In the genomic region with DNA sequence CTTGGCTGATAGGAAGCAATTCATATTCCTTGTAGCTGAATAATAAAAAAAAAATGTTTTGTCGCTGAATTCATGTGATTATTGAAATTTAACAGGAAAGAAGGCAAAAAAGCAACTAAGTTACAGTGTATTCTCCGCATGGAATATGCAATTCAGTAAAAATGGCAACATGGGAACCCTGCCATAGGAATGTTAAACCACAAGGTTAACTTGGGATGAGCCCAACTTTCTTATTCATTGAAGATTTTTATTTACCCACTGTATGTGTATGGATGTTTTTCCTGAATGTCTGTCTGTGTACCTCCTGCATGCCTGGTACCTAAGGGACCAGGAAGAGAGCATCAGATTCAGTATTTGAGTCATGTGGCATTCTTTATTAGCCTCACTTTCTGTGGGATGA, we compare ENCODE assay signal across 36 mouse cellular contexts. TPM values are rescaled to one million over a fixed set of nuclear protein-coding genes. Genes with fewer than 3 reads are reported as not detected.
"Had no signal": no experiment of that assay in that cellular context is flagged by ENCODE, and none has a peak within 500 bp of the region (broad histone marks: within the 10 kb centered on the region; RNA-seq: fewer than 3 reads in every experiment).

No protein-coding gene starts in this region.

- H3K9ac ChIP-seq: limb, embryonic 12.5 days; limb, embryonic 13.5 days; limb, embryonic 15.5 days; liver, embryonic 12.5 days; liver, embryonic 13.5 days; liver, embryonic 14.5 days; liver, embryonic 15.5 days; liver, postnatal 0 days; lung, embryonic 14.5 days; lung, embryonic 15.5 days; midbrain, embryonic 12.5 days; midbrain, embryonic 13.5 days; midbrain, embryonic 15.5 days; neural tube, embryonic 12.5 days had no signal

- H3K9me3 ChIP-seq: limb, embryonic 10.5 days; limb, embryonic 12.5 days; limb, embryonic 13.5 days; limb, embryonic 15.5 days; liver, embryonic 12.5 days; liver, embryonic 13.5 days; liver, embryonic 15.5 days; lung, embryonic 15.5 days; megakaryocyte, embryonic 14.5 days; midbrain, embryonic 10.5 days; midbrain, embryonic 12.5 days; midbrain, embryonic 13.5 days; midbrain, embryonic 15.5 days; neural tube, embryonic 12.5 days had no signal

- H3K27me3 ChIP-seq: limb, embryonic 12.5 days; limb, embryonic 13.5 days; limb, embryonic 15.5 days; liver, embryonic 12.5 days; liver, embryonic 13.5 days; liver, embryonic 15.5 days; lung, embryonic 15.5 days; megakaryocyte, embryonic 14.5 days; midbrain, embryonic 12.5 days; midbrain, embryonic 13.5 days; midbrain, embryonic 15.5 days; neural tube, embryonic 12.5 days had no signal

- ATAC-seq: liver, embryonic 12.5 days; liver, postnatal 0 days; lung, postnatal 0 days; midbrain, embryonic 13.5 days; midbrain, embryonic 15.5 days; midbrain, embryonic 16.5 days had no signal

- H3K4me3 ChIP-seq: limb, embryonic 10.5 days; limb, embryonic 12.5 days; limb, embryonic 13.5 days; limb, embryonic 15.5 days; liver, embryonic 12.5 days; liver, embryonic 13.5 days; liver, embryonic 15.5 days; lung, embryonic 15.5 days; megakaryocyte, embryonic 14.5 days; midbrain, embryonic 10.5 days; midbrain, embryonic 12.5 days; midbrain, embryonic 13.5 days; midbrain, embryonic 15.5 days; myocyte; neural tube, embryonic 12.5 days had no signal

- DNase-seq: left cerebral cortex, postnatal 4 days; liver; liver, embryonic 13.5 days; liver, postnatal 0 days; lung, adult 18-20 months; lung, adult 2 months; lung, embryonic 14.5 days; lung, postnatal 10 days; lung, postnatal 14 days; lung, postnatal 36 days; lung, postnatal 4 days; midbrain, embryonic 14.5 days had no signal

- H3K4me2 ChIP-seq: limb, embryonic 12.5 days; limb, embryonic 13.5 days; limb, embryonic 15.5 days; liver, embryonic 11.5 days; liver, embryonic 12.5 days; liver, embryonic 13.5 days; liver, embryonic 15.5 days; lung, embryonic 14.5 days; lung, embryonic 15.5 days; midbrain, embryonic 11.5 days; midbrain, embryonic 12.5 days; midbrain, embryonic 13.5 days; midbrain, embryonic 15.5 days; neural tube, embryonic 12.5 days had no signal

- H3K27ac ChIP-seq: limb, embryonic 10.5 days; limb, embryonic 12.5 days; limb, embryonic 13.5 days; limb, embryonic 15.5 days; liver, embryonic 12.5 days; liver, embryonic 13.5 days; liver, embryonic 14.5 days; liver, embryonic 15.5 days; lung, embryonic 15.5 days; macrophage; midbrain, embryonic 10.5 days; midbrain, embryonic 12.5 days; midbrain, embryonic 13.5 days; midbrain, embryonic 15.5 days; neural tube, embryonic 12.5 days had no signal

- H3K4me1 ChIP-seq: limb, embryonic 10.5 days; limb, embryonic 12.5 days; limb, embryonic 13.5 days; limb, embryonic 15.5 days; liver, embryonic 12.5 days; liver, embryonic 15.5 days; lung, embryonic 15.5 days; megakaryocyte, embryonic 14.5 days; midbrain, embryonic 15.5 days; neural tube, embryonic 12.5 days had no signal

- H3K36me3 ChIP-seq: midbrain, embryonic 15.5 days; neural tube, embryonic 12.5 days had no signal

RNA-seq across cellular contexts. Expression of a gene that starts 48.8 kb away (rescaled TPM):
- polyA plus RNA-seq: limb, embryonic 10.5 days; limb, embryonic 11.5 days; limb, embryonic 12.5 days; liver, adult 2 months; liver, embryonic 11.5 days; liver, embryonic 12.5 days; liver, embryonic 13.5 days; liver, embryonic 15.5 days; liver, embryonic 16.5 days; liver, postnatal 0 days; lung, adult 2 months; lung, embryonic 14.5 days; lung, embryonic 16.5 days; lung, postnatal 0 days; macrophage; midbrain, embryonic 10.5 days; midbrain, embryonic 11.5 days; myocyte had no signal
